Mouse (Mus musculus): ENCODE data around the gene Arnt.
A peak's percentile ranks its signal among the peaks of the same experiment; 100 is the strongest.

Gene Arnt

DNA sequence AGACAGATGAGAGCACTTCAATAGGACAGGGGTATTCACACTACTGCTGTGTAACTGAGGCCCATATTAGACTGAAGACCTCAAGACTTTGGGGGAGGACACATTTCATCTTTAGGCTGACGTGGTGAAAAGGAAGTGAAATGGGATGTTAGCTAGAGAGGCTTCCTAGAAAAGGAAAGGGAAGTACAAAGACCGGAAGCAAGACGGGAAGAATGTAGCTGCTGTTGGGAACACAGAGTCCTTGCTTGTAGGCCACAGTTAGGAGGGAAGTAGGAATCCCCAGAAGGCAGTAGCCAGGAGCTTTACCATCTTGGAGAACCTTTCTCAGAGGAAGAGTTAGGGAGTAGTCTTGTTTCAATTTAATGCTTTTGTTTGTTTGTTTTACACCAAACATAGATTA lies 23.6 kb downstream of the Arnt start:
- DNase-seq (ENCODE audit: low spot score) = no peak

DNA sequence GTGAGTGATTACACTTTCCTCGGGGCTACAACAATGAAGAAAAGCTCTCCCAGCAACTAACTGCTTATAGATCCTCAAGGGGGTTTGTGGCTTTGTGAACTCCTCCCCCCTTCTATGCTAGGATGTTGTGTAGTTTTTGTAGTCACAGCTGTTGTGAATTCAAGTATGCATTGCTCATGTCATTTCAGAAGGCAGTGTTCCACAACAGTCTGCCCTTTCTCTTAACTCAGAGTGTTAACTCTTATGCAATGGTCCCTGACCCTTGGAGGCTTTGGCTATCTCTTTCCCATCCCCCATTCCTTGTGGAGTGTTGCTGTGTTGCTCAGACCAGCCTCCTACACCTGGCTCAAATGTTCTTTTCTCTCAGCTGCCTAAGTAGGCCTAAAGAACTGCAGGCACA lies 25.2 kb downstream of the Arnt start:
- no peak for DNase-seq (ENCODE audit: low spot score)

DNA sequence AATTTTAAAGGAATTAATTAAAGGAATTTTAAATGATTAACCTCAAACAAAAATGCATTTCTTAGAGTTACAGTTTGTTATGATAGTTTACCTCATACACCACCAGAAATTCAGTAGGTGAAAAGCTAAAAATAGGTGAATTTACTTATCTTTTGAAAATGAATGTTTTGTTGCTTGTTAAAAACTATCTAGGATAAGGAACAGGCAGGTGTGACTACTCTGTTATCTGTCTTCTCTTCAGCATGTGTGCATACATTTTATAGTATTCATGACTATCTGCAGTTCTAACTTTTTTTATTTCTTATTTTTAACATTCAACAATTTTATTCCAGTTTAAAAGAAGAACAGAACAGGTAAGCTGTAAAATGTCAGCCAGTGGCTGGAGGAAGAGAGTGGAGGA lies 29.7 kb downstream of the Arnt start:
- no peak for DNase-seq (ENCODE audit: low spot score)

DNA sequence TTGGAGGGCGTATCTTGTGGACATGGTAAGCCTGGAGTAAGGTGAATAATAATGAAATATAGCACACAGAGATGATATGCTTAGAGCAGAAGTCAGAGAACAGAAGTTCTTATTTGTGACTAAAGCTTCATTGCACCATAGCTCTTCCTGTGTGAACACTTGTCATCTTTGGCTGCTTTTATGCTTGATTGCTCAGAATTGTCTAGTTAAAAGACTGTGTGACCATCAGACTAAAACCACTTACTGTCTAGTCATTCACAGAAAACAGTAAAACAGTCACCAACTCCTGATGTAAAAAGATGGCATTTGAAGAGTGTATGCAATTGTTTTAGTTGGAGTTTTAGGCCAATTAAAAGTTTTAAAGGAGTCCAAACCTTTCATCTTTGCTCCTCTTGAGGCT lies 44.8 kb downstream of the Arnt start:
- no peak for DNase-seq (ENCODE audit: low spot score)

DNA sequence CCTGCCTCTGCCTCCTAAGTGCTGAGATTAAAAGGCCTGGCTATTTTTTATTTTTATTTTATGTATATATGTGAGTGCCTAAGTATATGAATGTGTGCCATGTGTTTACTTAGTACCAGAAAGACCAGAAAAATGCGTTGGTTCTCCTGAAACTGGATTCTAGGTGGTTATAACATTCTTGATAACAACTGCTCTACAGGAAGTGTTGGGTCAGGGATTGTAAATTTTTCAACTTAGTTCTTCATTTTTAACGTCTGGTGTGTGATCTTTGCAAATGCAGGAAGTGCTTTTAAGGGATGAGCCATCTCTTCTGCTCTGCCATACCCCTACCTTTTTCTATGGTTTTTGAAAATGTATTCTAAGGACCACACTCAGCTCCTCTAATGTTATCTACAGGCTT lies 52.2 kb downstream of the Arnt start:
- no peak for DNase-seq (ENCODE audit: low spot score)

DNA sequence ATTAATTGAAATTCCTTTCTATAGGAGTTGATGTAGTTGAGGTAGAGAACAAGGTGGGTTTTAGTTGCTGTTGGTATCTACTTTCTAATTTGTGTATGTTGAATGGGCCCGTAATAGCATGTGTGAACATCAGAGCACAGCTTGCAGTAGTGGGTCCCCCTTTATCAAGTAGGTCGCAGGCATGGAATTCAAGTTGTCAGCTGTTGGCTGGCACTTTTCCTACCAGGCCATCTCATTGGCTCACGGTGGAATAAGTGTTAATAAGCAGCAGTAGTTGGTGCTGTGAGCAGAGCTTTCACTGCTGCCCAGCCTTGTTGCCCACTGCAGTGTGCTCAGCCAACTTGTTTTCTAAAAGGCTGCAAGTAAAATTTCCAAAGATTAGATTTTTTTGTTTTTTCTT lies 54.5 kb downstream of the Arnt start:
- no peak for DNase-seq (ENCODE audit: low spot score)

DNA sequence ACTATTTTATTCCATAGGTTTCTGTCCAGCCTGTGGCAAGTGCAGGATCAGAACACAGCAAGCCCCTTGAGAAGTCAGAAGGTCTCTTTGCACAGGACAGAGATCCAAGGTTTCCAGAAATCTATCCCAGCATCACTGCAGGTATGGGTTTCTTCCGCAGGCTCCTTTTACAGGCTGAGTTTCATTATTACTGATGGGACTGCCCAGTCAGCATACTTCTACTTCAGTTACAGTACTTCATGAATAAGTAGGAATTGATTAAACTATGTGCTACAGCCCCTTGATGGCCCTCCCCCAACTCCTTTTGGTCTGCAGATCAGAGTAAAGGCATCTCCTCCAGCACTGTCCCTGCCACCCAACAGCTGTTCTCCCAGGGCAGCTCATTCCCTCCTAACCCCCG lies 56.0 kb downstream of the Arnt start:
- no peak for DNase-seq (ENCODE audit: low spot score)

DNA sequence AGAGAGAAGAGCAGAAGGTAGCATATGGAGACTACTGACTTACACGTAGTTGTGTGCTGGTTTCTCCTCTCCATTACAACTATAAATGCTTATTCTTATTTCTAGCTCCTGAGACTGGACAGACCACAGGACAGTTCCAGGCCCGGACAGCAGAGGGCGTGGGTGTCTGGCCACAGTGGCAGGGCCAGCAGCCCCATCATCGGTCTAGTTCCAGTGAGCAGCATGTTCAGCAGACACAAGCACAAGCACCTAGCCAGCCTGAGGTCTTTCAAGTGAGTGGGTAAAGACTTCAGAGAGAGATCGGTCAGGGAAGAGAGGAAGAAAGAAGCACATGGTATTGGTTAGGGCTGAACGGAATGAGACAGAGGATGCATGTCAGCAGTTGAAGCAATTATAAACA lies 60.2 kb downstream of the Arnt start:
- DNase-seq (ENCODE audit: low spot score) = peak; percentile 74

DNA sequence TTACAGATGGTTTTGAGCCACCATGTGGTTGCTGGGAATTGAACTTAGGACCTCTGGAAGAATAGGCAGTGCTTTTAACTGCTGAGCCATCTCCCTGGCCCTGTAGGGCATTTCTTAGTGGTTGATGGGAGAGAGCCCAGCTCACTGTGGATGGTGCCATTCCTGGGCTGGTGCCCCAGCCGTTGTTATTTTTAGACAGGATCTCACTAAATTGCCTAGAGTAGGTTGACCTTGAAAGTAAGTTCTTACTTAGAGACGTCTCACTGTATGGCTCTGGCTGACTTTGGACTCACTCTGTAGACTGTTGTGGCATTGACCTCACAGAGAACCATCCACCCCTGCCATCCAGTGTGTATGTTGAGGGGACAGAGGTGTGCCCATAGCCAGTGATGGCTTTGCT lies 64.0 kb downstream of the Arnt start:
- DNase-seq (ENCODE audit: low spot score) = no peak

DNA sequence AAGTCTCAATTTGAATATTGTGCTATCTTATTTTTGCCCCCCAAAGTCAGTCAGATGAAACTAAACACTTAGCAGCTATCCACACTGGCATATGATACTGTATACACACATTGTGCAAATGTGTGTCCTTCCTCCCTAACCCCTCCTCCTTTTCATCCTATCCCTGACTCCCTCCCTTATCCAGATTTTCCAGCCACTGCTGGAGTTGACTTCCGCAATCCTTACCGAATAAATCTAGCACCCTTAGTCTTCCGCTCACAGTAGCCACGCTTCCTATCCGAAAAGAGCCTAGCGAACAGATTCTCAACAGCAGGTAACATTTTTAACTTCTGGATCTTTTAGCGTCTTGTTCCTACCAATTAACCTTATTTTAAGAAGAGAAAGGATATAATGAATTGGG lies 64.8 kb downstream of the Arnt start, which contains the start of gene Ctsk:
Gene Ctsk (plus strand): TSS at position 233 of the 400 bp plus-strand sequence.
- no peak for DNase-seq (ENCODE audit: low spot score)

DNA sequence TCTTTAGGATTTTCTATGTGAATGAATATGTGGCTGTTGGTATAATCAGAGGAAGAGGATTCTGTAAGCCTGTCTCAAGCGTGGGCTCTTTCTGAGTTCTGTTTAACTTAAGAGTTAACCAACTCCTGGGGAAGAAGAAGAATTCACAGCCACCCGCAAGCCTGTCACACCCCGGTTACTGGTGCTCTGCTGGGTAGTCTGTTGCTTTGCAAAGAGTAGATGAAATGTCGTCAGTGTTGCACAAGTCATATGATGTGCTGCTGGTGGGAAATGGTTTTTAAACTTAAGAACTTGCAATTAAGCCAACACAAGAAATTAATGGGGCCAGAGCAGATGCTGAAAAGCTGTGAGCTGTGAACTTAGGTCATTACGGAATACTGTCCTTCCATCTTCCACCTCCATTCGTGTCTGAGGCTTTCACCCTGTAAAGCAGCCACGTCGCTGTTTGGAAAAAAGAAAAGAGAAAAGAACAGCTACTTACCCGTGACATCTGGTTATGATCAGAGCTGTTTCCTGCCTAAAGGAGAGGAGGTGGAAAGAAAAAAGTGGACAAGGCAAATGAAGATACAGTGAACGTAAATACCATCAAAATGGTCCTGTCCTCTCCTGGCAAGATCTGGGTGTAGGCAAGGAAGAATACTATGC lies 65.4 kb downstream of the Arnt start:
- peak; percentile 47 for DNase-seq (ENCODE audit: low spot score)

DNA sequence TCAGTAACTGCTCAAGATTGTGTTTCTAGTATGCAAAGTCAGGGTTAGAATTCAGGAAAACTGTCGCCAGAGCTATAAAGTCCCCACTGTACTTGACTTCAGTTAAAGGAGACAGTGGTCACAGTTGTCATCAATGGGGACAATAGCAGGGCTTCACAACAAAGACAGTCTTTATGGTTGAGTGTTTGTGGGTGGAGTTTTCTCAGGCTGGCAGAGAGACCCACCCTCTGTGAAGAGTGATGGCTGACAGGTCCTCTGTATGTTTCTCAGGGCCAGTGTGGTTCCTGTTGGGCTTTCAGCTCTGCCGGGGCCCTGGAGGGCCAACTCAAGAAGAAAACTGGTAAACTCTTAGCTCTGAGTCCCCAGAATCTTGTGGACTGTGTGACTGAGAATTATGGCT lies 68.1 kb downstream of the Arnt start:
- peak; percentile 23 for DNase-seq (ENCODE audit: low spot score)

DNA sequence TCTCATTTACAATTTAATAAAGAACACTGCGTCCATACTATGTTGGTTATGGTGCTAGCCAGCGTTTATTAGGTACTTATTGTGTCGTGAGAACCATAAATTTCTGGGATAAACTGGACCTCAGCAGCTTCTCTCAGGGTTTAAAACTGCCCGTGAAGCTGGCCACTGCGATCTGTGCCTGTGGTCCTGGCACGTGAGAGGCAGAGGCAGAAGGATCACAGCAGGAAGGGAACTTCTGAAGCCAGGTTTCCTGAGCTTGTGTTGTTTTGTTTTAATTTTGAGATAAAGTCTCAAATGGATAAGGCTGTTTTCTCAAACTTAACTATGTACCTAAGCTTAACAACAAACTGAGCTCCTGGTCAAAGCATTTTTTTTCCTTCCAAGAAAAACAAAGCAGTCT lies 75.2 kb downstream of the Arnt start:
- no peak for DNase-seq (ENCODE audit: low spot score)

DNA sequence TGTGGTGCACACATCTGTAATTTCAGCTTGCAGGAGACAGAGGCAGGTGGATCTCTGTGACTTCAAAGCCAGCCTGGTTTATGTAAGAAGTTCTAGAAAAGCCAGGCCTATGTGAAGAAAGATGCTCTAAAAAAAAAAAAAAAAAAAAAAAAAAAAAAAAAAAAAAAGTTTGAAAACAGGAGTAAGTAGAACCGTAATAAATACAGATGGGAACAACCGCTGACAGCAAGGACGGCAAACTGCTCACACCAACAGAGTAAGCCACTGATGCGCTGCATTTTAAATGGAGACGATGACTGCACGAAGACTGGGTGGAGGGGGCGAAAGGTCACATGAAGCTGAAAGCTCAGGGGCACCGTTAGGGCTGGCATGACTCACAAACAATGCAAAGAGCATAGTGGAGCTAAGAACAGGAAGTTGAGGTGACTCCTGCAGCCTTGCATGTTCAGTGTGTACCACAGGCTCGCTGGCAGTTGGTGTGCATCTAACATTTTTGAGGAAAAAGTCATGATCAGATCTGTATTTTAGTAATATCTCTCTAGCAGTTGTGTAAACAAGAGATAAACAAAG lies 77.5 kb downstream of the Arnt start:
- no peak for DNase-seq (ENCODE audit: low spot score)

DNA sequence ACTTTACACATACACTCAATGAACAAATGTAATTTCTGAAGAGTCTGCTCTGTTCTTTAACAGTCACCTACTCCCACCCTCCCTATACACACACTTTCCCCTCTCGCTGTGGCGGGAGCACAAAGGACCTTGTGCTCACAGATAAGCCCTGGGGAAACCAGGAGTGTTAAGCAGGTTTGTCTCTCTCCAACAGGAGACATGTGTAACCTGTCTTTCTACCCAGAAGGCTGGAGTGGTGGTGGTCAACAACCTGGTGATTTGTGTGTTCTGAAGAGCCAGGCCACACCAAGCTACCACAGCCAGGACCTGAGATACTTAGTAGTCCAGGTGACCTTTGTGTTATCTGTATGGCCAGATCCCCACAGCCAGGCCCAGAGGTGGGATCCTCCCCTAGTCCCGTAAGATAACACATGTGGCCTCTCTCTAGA lies 82.4 kb downstream of the Arnt start:
- DNase-seq (ENCODE audit: low spot score) = no peak

DNA sequence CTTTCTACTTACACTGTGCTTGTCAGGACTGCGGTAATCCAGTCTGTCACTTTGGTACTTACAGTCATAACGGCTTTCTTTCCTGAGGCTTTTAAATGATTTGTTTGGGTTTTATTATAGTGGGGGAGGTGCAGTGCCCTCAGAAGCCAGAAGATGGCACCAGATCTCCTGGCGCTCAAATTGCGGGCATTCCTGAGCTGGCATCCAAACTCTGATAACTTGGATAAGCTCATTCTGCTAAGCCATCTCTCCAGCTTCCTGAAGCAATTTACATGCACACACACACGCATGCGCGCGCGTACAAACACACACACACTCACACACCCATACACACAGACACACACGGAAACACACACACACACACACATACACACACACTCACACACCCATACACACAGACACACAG lies 83.3 kb downstream of the Arnt start:
- peak; percentile 82 for DNase-seq (ENCODE audit: low spot score)

DNA sequence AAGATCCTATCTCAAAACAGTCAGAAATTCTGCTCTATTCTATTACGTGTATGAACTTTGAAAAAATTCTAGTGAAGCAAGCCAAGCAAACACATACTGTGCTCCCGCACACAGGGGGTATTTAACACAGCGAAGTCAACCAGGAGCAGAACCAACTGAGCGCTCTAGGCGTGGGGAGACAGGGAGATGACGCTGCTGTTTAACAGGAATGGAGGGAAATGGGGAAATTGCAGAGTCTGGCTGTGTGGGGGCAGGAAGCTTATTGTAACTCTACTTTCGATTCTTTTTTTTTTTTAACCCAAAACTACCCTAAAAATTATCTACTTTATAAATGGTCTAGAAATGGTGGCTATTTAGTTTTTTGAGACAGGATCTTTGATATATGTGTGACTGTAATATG lies 84.7 kb downstream of the Arnt start:
- DNase-seq (ENCODE audit: low spot score) = no peak

DNA sequence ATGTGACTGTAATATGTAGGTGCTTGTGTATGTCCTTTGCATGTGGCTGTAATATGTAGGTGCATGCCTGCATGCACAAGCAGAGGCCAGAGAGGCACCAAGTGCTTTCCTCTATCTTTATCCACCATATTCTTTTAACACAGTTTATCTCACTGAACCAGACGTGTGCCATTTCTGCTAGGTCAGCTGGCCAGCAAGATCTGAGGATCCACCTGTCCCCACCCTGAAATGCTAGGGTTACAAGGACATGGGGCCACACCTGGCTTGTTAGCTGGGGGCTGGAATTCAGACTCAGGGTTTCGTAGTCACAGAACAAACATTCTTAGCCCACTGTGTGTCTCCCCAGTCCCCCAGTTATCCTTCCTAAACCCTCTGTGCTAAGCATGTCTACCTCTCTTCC lies 85.1 kb downstream of the Arnt start:
- DNase-seq (ENCODE audit: low spot score) = no peak

DNA sequence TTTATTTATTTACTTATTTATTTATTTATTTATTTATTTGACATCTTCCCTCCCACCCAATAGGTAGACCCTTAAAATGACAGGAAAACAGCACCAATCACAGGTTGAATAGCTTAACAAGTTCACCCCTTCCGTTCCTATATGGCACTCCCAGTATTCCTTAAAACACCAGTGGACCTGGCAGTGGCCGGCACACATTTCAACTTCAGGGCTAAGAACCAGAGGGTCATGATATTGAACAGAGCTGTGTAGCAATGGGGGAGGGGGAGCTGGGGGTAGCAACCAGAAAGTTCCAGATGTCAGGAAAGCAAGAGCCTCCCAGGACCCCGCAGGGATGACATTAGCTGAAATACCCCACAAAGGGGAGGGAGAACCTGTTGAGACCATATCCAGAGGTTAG lies 85.9 kb downstream of the Arnt start:
- DNase-seq (ENCODE audit: low spot score) = no peak

DNA sequence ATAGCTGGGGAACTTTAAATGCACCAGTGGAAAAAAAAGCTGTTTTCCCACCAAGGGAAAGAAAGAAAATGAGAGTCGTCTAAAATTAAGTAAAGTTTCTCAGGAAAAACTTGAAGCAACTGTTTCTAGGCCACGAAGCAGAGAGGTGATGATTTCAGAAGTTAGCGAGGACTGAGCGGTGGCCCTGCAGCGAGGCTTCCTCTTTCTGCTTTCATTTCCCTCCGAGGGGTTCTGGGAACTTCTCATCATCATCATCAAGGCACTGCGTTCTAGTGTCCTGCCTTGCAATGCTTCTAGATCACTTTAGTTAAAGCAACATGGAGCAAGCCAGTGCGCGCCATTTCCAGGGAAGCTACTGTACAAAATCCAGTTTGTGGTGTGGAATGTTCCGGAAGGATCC lies 87.0 kb downstream of the Arnt start:
- no peak for DNase-seq (ENCODE audit: low spot score)

DNA sequence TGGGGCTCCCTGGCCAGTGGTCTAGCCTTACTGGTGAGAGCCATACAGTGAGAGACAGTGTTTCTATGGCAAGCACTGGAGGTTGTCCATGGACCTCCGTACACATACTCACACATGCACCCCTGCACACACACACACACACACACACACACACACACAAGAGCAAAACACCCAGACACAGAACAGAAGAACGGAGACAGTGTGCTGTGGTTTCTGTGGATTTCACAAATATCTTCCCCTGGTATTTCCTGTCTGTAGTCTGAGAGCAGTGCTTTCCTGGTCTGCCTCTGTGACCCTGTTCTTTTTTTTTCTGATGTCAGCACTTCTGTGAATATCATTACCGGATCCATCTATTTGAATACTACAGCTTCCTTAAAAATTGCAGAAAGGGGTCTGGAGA lies 89.5 kb downstream of the Arnt start:
- no peak for DNase-seq (ENCODE audit: low spot score)

DNA sequence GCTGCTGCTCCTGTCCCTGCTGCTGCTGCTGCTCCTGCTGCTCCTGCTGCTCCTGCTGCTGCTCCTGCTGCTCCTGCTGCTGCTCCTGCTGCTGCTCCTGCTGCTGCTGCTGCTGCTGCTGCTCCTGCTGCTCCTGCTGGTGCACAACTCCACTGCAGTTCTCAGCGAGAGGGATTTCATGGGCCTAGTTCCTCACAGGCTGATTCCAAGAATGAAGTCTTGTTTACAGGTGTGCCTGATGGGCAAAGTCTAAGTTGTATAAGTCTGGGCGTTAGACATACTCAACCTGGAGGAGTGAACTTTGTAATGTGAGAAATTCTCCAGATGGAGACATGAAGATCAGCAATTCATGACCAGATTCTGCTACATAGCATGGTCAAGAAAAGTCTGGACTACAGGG lies 90.5 kb downstream of the Arnt start:
- DNase-seq (ENCODE audit: low spot score) = no peak

DNA sequence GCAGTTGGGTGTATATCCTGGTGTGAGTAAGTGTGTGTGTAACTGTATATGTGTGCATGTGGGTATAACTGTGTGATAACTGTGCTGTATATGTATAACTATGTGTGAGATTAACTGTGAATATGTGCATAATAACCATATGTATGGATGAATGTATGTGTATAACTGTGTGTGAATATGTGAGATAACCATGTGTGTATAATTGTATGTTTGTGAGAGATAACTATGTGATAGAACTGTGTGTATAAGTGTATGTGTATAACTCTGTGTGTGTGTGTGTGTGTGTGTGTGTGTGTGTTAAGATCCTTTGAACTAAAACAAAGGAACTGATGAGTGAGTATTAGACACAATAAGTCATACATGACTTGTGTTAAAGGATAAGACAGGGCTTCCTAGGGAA lies 91.9 kb downstream of the Arnt start:
- DNase-seq (ENCODE audit: low spot score) = no peak

DNA sequence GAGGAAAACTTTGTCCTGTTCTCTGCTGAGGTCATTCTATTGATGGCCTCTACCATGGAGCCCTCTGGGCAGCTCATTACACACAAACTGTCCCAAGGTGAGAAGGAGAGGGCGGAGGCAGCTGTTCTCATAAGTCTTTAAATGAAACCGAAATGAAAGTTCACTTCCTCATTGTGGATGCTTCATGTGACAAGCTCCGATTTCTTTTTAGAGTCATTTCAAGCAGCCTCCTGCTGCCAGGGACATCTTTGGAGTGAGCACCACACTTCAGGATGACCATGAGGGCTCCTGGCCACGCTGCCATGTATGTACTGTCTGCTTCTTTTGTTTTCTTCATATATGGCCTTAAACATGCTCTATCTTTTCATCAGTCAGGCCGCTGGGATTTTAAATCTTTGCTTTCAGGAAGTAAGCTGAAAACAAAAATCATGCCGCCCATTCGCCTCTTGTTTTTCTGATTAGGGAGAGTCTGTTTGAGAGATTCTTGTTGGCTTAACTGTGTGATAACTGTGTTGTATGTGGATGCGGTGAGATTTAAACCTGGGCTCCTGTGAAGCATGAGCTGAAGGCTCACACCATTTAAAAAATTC lies 92.5 kb downstream of the Arnt start, which contains the start of gene Ctss:
Gene Ctss (plus strand): TSS at position 165 of the 590 bp plus-strand sequence.
- DNase-seq (ENCODE audit: low spot score) = no peak

Measured in embryo, embryonic 10.5 days (tissue).